Mouse (Mus musculus) erythroblast, embryonic 14.5 days (primary cell): Measurements from ENCODE around the gene Tatdn2.

ENCODE experiments used
- GATA1 ChIP-seq: IDR thresholded peaks from 2 replicates; pipeline ENCODE4 v1.6.1; 2012; ENCODE audit warnings: low read length, inconsistent platforms, mixed read lengths
- TAL1 ChIP-seq: IDR thresholded peaks from 3 replicates; pipeline ENCODE4 v1.6.1; 2012; ENCODE audit warnings: low read length, inconsistent platforms, mixed read lengths

GRCm38 (mm10) chr6:113675234-113675633 is 21.6 kb upstream of the Tatdn2 start:
- no peak for TF ChIP-seq GATA1
- no peak for TF ChIP-seq TAL1
